Mouse (Mus musculus): ENCODE results near the gene Slc43a3. TPM values are rescaled to one million over a fixed set of nuclear protein-coding genes. Genes with fewer than 3 reads are reported as not detected.

Slc43a3 gene
- polyA plus RNA-seq, 1 experiment: 10.1 TPM

DNA sequence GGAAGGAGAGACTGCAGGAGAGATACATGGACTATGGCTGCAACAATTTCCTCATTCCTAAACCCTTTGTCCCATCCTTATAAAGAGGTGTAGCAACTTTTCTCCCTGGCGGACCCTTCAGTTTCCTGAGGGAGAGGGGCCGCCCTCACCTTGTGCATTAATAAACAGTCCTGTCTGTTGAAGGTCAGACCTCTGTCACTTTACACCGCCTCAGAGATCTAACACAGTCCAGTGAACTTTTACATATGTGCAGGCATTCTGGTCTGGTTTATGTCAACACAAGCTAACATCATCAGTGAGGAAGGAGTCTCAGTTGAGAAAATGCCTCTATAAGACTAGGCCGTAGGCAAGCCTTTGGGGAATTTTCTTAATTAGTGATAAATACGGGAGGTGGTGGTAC lies 22.5 kb upstream of the Slc43a3 start:
- TF ChIP-seq CTCF (IDR thresholded peaks at IDR 0.05; ENCODE audit: borderline replicate concordance, extremely low read depth, insufficient read depth, insufficient read length): no peak
- no peak for TF ChIP-seq POLR2A (IDR thresholded peaks at IDR 0.05; ENCODE audit: borderline replicate concordance, extremely low read depth, insufficient read depth, insufficient read length, poor library complexity, severe bottlenecking)
- DNase-seq (ENCODE audit: low read depth): no peak

DNA sequence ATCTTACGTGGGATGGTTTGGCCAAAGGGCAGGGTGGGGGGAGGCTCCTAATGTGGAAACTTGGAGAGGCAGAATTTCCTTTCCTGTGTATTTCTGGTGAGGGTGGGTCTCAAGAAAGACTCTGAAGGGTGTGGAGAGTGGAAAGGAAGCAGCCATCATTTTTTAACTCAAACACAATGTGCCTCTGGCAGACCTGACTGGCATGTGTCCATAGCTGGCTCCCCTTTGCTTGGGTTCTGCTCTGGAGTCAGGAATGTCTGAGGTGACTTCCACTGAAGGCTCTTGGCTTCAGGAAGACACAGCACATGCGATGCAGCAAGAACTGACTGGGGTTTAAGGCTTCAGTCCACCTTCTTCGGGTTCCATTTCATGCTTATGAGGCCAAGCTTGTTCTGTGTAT lies 21.0 kb upstream of the Slc43a3 start:
- TF ChIP-seq POLR2A (IDR thresholded peaks at IDR 0.05; ENCODE audit: borderline replicate concordance, extremely low read depth, insufficient read depth, insufficient read length, poor library complexity, severe bottlenecking) (no peak), CTCF (IDR thresholded peaks at IDR 0.05; ENCODE audit: borderline replicate concordance, extremely low read depth, insufficient read depth, insufficient read length) (no peak)
- DNase-seq (ENCODE audit: low read depth): no peak

DNA sequence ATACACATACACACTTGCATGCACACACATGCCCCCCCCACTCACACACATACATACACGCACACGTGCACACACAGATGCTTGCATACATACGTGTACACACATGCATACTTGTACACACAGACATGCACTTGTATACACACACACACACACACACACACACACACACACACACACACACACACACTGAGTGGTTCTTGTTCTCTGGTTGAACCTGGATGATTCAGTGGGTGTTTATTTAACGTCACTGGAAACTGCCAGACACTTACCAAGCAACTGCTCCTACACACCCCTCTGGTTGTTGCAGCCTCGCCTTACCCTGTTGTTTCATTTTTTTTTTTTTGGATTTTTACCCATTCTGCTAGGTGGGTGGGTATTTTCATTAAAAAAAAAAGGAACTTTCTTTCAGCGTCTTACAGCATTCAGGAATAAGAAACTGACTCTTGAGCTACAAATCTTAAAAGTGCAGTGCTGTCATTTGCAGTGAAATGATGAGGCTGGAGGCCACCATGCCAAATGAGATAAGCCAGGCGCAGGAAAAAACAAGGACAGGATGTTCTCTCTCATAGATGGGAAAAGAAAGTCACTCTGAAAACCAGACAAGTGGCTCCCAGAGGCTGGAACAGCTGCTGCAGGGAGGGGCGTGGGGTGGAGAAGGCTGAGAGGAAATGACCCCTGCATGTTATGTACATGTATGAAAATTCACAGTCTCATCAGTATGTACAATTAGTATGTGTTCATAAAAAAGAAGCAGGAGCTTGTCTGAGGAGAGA lies 19.6 kb upstream of the Slc43a3 start:
- TF ChIP-seq CTCF (IDR thresholded peaks at IDR 0.05; ENCODE audit: borderline replicate concordance, extremely low read depth, insufficient read depth, insufficient read length) (no peak), POLR2A (IDR thresholded peaks at IDR 0.05; ENCODE audit: borderline replicate concordance, extremely low read depth, insufficient read depth, insufficient read length, poor library complexity, severe bottlenecking) (no peak)
- no peak for DNase-seq (ENCODE audit: low read depth)

- no peak for TF ChIP-seq POLR2A (IDR thresholded peaks at IDR 0.05; ENCODE audit: borderline replicate concordance, extremely low read depth, insufficient read depth, insufficient read length, poor library complexity, severe bottlenecking)
- TF ChIP-seq CTCF (IDR thresholded peaks at IDR 0.05; ENCODE audit: borderline replicate concordance, extremely low read depth, insufficient read depth, insufficient read length): no peak
- no peak for DNase-seq (ENCODE audit: low read depth)
These were observed 18.2 kb upstream of the Slc43a3 start for GRCm38 (mm10) chr2:84918188-84918587.

GRCm38 (mm10) chr2:84919601-84920108 lies 16.7 kb upstream of the Slc43a3 start:
- DNase-seq (ENCODE audit: low read depth): no peak
- TF ChIP-seq POLR2A (IDR thresholded peaks at IDR 0.05; ENCODE audit: borderline replicate concordance, extremely low read depth, insufficient read depth, insufficient read length, poor library complexity, severe bottlenecking) (no peak), CTCF (IDR thresholded peaks at IDR 0.05; ENCODE audit: borderline replicate concordance, extremely low read depth, insufficient read depth, insufficient read length) (no peak)

DNA sequence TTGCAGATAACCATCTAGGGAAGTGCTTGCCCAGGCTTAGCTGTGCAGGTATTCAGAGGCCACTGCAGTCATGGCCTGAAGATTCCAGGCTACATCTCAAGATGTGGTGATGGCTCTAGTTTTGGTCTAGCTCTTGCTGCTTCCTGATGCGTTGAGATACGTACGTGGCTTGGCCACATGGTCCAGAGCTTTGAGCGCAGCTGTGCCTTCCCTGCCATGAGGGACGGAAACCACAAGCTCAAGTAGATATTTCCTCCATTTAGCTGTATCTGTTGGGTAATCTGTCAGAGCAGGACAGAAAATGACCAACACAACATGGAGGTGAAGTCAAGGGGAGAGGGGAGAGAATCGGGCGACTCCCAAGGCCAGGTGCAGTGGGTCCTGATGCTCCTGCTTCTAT lies 6.2 kb upstream of the Slc43a3 start:
- DNase-seq (ENCODE audit: low read depth): no peak
- TF ChIP-seq CTCF (IDR thresholded peaks at IDR 0.05; ENCODE audit: borderline replicate concordance, extremely low read depth, insufficient read depth, insufficient read length): no peak
- no peak for TF ChIP-seq POLR2A (IDR thresholded peaks at IDR 0.05; ENCODE audit: borderline replicate concordance, extremely low read depth, insufficient read depth, insufficient read length, poor library complexity, severe bottlenecking)

DNA sequence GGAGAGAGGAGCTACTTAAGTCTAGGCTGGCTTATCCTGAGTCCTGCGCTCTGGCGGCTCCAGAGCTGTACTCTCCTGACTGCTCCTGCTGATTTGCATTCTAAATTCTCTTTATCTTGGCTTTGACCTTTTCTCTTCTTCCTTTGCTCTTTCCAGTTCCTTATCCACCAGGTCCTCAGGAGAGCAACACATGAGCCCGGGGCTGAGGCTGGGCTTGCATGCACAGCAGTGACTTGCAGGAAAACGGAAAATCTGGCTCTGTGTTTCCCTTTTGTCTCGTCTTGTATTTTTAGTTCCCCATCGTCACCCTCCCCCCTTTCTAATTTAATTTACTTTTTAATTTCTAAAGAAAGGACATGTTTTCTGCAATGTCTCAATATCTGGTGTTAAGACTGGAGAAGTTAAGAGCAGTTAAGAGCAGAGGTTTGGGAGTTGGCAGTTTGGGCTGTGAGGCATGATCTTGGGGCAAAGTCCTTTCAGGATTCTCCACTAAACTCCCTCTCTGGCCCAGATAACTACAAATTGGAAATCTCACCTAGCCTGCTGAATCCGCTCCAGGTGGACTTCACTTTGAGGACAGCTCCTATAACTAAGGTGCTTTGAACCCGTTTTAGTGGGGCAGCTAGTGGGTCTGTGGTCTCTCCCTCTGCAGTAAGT lies 2.3 kb upstream of the Slc43a3 start:
- TF ChIP-seq POLR2A (IDR thresholded peaks at IDR 0.05; ENCODE audit: borderline replicate concordance, extremely low read depth, insufficient read depth, insufficient read length, poor library complexity, severe bottlenecking) (no peak), CTCF (IDR thresholded peaks at IDR 0.05; ENCODE audit: borderline replicate concordance, extremely low read depth, insufficient read depth, insufficient read length) (no peak)
- DNase-seq (ENCODE audit: low read depth): no peak

DNA sequence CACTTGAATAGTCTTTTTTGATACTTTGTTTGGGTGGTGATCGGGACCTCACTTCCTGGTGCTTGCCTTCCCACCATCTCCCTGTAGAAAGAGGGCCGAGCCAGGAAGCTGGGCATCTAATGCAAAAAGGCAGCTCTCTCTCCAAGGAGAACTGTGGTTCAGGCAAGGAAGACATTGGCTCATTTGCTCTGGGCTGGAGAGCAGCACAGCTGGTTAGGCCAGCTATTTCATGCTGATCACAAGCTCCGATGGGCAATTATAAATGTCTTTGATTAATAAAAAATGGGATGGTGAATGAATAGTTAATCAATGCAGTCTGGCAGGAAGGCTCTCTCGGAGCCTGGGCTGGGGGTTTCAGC lies 1.8 kb upstream of the Slc43a3 start:
- TF ChIP-seq CTCF (IDR thresholded peaks at IDR 0.05; ENCODE audit: borderline replicate concordance, extremely low read depth, insufficient read depth, insufficient read length) (no peak), POLR2A (IDR thresholded peaks at IDR 0.05; ENCODE audit: borderline replicate concordance, extremely low read depth, insufficient read depth, insufficient read length, poor library complexity, severe bottlenecking) (no peak)
- DNase-seq (ENCODE audit: low read depth): peak; percentile 44

DNA sequence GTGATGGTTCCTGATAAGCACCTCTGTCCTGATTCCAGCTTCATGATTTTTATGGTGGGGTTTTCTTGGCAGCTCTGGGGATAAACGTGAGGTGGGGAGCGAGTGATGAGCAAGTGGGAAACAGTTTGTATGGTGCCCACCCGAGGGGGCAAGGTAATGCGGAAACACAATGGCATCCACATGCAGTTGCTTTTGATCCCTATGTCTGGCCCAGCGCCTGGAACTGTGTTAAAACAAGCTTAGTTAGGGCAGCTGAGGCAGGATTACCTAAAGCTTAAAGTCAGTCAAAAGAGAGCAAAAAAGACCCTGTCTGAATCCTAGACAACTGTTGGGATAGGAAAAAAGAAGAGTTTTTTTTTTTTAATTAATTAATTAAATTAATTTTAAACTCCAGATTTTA lies 1.3 kb upstream of the Slc43a3 start:
- DNase-seq (ENCODE audit: low read depth): peak; percentile 68
- TF ChIP-seq CTCF (IDR thresholded peaks at IDR 0.05; ENCODE audit: borderline replicate concordance, extremely low read depth, insufficient read depth, insufficient read length): no peak
- no peak for TF ChIP-seq POLR2A (IDR thresholded peaks at IDR 0.05; ENCODE audit: borderline replicate concordance, extremely low read depth, insufficient read depth, insufficient read length, poor library complexity, severe bottlenecking)

DNA sequence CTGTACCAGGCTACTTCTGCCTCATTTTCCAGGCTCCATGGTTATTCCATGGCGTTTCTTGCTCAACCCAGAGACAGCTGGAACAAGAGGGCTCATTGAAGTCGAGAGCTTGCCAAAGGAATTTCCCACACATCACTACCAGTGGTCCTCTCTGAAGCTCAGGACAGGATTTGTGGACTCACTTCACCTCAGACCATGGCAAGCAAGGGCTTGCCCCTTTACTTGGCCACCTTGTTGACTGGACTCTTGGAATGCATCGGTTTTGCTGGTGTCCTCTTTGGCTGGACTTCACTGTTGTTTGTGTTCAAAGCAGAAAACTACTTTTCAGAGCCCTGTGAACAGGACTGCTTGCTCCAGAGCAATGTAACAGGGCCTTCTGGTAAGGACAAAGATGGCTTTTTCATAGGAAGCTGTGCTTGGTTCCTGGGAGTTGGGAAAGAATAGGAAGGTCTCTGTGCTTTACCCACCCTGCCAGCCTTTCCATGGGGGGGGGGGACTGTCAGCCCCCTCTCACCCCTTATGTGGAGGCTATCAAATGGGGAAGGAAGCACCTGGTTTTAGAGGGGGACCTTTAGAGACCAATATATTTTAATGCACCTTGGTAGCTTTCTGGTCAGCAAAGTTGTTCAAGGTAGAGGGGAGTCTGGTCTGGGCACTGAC lies 1.2 kb downstream of the Slc43a3 start:
- TF ChIP-seq CTCF (IDR thresholded peaks at IDR 0.05; ENCODE audit: borderline replicate concordance, extremely low read depth, insufficient read depth, insufficient read length) (no peak), POLR2A (IDR thresholded peaks at IDR 0.05; ENCODE audit: borderline replicate concordance, extremely low read depth, insufficient read depth, insufficient read length, poor library complexity, severe bottlenecking) (no peak)
- no peak for DNase-seq (ENCODE audit: low read depth)

GRCm38 (mm10) chr2:84938249-84938946 lies 2.0 kb downstream of the Slc43a3 start:
- DNase-seq (ENCODE audit: low read depth): no peak
- TF ChIP-seq POLR2A (IDR thresholded peaks at IDR 0.05; ENCODE audit: borderline replicate concordance, extremely low read depth, insufficient read depth, insufficient read length, poor library complexity, severe bottlenecking) (no peak), CTCF (IDR thresholded peaks at IDR 0.05; ENCODE audit: borderline replicate concordance, extremely low read depth, insufficient read depth, insufficient read length) (no peak)

Data from brain, embryonic 14.5 days (tissue).